Mouse (Mus musculus) left cerebral cortex, adult 8-10 months (tissue): ENCODE data around the gene Mybl2. TPM values are rescaled to one million over a fixed set of nuclear protein-coding genes. Genes with fewer than 3 reads are reported as not detected.

Experiments used
- DNase-seq, 2 experiments: peaks; one replicate each; pipeline ENCODE4 v3.0.0; 2022; ENCODE audit warnings: low spot score in 2 of 2
- microRNA-seq, 2 experiments: library from miRNA; unstranded; fragments of <30 nt; microRNA quantifications; one replicate each; pipeline ENCODE4 v1.2.0; 2022
- total RNA-seq, 4 experiments: library from RNA; stranded (reverse); gene quantifications; 2 replicates each; pipeline ENCODE4 v1.2.4; 2022

Gene Mybl2
- total RNA-seq, 4 experiments from 2014 or later = 0.64 to 2.1 (median 1.4) TPM

GRCm38 (mm10) chr2:163108385-163108784 is 53.9 kb downstream of the Mybl2 start:
- DNase-seq = no peak

GRCm38 (mm10) chr2:163110706-163111105 is 56.2 kb downstream of the Mybl2 start:
- DNase-seq = no peak

GRCm38 (mm10) chr2:163111413-163112201 is 57.1 kb downstream of the Mybl2 start:
- DNase-seq = no peak

GRCm38 (mm10) chr2:163120626-163121352 is 66.3 kb downstream of the Mybl2 start:
- DNase-seq = no peak

GRCm38 (mm10) chr2:163121353-163121660 is 66.8 kb downstream of the Mybl2 start:
- no peak for DNase-seq

GRCm38 (mm10) chr2:163122319-163122718 is 67.8 kb downstream of the Mybl2 start:
- DNase-seq = no peak

- DNase-seq = no peak
Observed at GRCm38 (mm10) chr2:163123496-163123895, 69.0 kb downstream of the Mybl2 start.

- DNase-seq = no peak
Observed at GRCm38 (mm10) chr2:163130837-163131236, 76.3 kb downstream of the Mybl2 start.

- no peak for DNase-seq
Observed at GRCm38 (mm10) chr2:163132314-163132713, 77.8 kb downstream of the Mybl2 start.

Small RNAs within 50 kb of the gene (microRNA-seq; reads per million reads assigned to microRNA genes)
- gene Gm22174 = 0 reads per million in 2 experiments
- 0 reads per million in 2 experiments for gene Mir7003

Other genes with a start within 250 kb of the Mybl2 start
- 10 to 100 TPM; 76.9 to 90.1 (median 84.4) TPM for gene Srsf6, start 123.2 kb upstream of the Mybl2 start, total RNA-seq
- gene L3mbtl1, start 111.2 kb upstream of the Mybl2 start, total RNA-seq = 10 to 100 TPM; 15.2 to 18.6 (median 17.7) TPM
- gene Sgk2, start 67.4 kb upstream of the Mybl2 start, total RNA-seq = 1 to 10 TPM; 1.3 to 1.9 (median 1.9) TPM
- 10 to 100 TPM; 43.3 to 45.9 (median 44.7) TPM for gene Ift52, start 37.3 kb upstream of the Mybl2 start, total RNA-seq
- not detected for gene Gtsf1l, start 33.2 kb downstream of the Mybl2 start, total RNA-seq
- 10 to 100 TPM; 28.8 to 37.3 (median 34.1) TPM for gene Tox2, start 148.4 kb downstream of the Mybl2 start, total RNA-seq